Mouse (Mus musculus) lung, adult 2 months (tissue): Measurements from ENCODE around the gene Kif3a.

Source experiments
- CTCF ChIP-seq: fragments of 200-500 bp; IDR thresholded peaks from 2 replicates; pipeline ENCODE4 v1.5.1; 2011; ENCODE audit warnings: mild to moderate bottlenecking, low read length, control low read depth; ENCODE audit not compliant: insufficient read depth
- POLR2A ChIP-seq: fragments of 200-500 bp; IDR thresholded peaks from 2 replicates; pipeline ENCODE4 v1.6.1; 2011; ENCODE audit warnings: low read depth, mild to moderate bottlenecking, control low read depth, low read length, borderline replicate concordance; ENCODE audit errors: extremely low read depth

- no peak for TF ChIP-seq CTCF
- TF ChIP-seq POLR2A, result no peak
These were observed 13.4 kb downstream of the Kif3a start for GRCm38 (mm10) chr11:53580562-53580961.
